Mouse (Mus musculus) midbrain, embryonic 12.5 days (tissue): ENCODE measurements at regions not wholly inside any gene's neighbourhood (a gene's known extent, or its start where the extent isn't known, plus 50 kb on each side); places are given as distances from the start of the nearest gene placed in this dataset.

Experiments used
- ATAC-seq: fragments of 200-750 bp; cut with Nextera tagmentation; 2 replicates; pipeline ENCODE4 v1.8.0; 2017; ENCODE audit warnings: low read depth, moderate TSS enrichment, moderate library complexity; ENCODE audit not compliant: low FRiP score
- H3K27ac ChIP-seq: fragments of 300-500 bp; sonication (generic); replicated peaks from 2 replicates; pipeline ENCODE4 v1.5.1; 2016; ENCODE audit warnings: mild to moderate bottlenecking
- H3K27me3 ChIP-seq: fragments of 300-500 bp; sonication (generic); 2 replicates; pipeline ENCODE4 v1.6.1; 2016; ENCODE audit warnings: mild to moderate bottlenecking
- H3K36me3 ChIP-seq: fragments of 300-500 bp; sonication (generic); 2 replicates; pipeline ENCODE4 v1.6.1; 2016
- H3K4me1 ChIP-seq: fragments of 300-500 bp; sonication (generic); 2 replicates; pipeline ENCODE4 v1.6.1; 2016
- H3K4me2 ChIP-seq: fragments of 300-500 bp; sonication (generic); replicated peaks from 2 replicates; pipeline ENCODE4 v1.6.1; 2016; ENCODE audit warnings: mild to moderate bottlenecking, moderate library complexity
- H3K4me3 ChIP-seq: fragments of 300-500 bp; sonication (generic); 2 replicates; pipeline ENCODE4 v1.5.1; 2016; ENCODE audit warnings: mild to moderate bottlenecking
- H3K9ac ChIP-seq: fragments of 300-500 bp; sonication (generic); replicated peaks from 2 replicates; pipeline ENCODE4 v1.6.1; 2016; ENCODE audit warnings: mild to moderate bottlenecking, moderate library complexity
- H3K9me3 ChIP-seq: fragments of 300-500 bp; sonication (generic); 2 replicates; pipeline ENCODE4 v1.6.1; 2016; ENCODE audit warnings: mild to moderate bottlenecking
- WGBS: fragments of 180-500 bp; shearing (Covaris S2); methylation state at CpG from one replicate; pipeline ENCODE4 v1.1.7; 2016; 5-methylcytosine and 5-hydroxymethylcytosine counted together

DNA sequence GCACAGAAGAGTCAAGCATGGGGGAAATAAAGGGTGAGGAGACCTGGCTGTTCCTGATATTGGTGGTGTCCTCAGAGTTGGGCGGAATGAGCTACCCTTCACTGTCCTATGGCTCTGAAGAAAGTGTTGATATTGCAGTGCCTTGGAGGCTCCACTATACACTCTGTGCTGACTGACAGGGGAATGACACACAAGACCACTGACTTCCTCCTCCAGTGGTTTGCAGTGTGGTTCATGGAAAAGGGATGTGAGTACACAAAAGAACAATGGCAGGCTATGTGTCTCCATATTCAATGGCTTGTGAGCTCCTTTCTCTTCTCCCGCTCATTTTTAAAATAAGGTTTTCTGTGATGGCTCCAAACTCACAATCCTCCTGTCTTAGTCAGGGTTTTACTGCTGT lies 117.8 kb downstream of the Amer2 start:
- no peak for ATAC-seq
- no peak overlapping the region for H3K4me2 ChIP-seq
- H3K4me1 ChIP-seq, result peaks cover 12% of the 10 kb centered on the region
- no peak overlapping the region for H3K9ac ChIP-seq
- no peak overlapping the region for H3K4me3 ChIP-seq
- no peaks in the 10 kb centered on the region for H3K36me3 ChIP-seq
- no peaks in the 10 kb centered on the region for H3K27me3 ChIP-seq
- no peak overlapping the region for H3K27ac ChIP-seq
- no peaks in the 10 kb centered on the region for H3K9me3 ChIP-seq
- 98% methylated on average over 2 of the region's 2 CpGs for WGBS

DNA sequence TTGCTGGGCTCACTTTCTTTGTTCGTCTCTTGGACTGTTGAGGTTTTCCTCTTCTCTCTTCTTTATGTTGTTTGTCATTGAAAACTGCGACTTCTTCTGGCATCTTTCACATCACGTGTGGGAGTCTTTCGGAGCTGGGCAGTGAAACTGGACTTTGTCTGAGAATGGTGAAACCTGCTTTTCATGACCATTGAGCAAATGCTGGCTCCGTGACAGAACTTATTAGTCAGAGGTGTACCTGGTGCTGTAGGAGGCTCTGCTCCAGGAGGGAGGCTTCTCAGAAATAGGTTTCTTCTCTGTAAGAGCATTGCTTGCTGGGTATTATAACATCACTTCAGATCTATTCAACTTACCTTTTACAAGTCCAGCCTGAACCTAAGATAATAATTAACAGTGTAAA lies 122.4 kb downstream of the Amer2 start:
- WGBS, result 91% methylated on average over 5 of the region's 5 CpGs
- H3K4me2 ChIP-seq, result no peak overlapping the region

DNA sequence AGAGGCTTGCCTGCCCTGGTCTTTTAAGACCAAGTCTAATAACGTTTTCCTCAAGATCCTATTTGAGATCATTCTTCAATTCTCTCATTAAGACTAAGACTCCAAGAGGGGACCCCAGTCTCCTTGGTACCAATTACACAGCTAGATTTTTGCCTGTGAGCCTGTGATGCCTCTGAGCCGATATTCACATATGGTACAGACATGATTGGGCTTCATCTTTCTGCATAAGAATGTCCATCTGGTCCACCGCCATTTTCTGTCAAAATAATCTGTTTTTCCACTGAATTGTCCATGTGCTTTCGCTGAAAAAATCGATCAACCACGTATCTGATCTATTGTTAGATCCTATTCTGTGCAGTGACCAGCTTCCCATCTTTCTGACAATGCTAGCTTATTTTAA lies 129.5 kb downstream of the Amer2 start:
- no peak overlapping the region for H3K4me2 ChIP-seq
- H3K27me3 ChIP-seq, result no peaks in the 10 kb centered on the region
- H3K27ac ChIP-seq, result no peak overlapping the region
- no peak for ATAC-seq
- no peaks in the 10 kb centered on the region for H3K36me3 ChIP-seq
- H3K4me3 ChIP-seq, result no peak overlapping the region
- no peaks in the 10 kb centered on the region for H3K9me3 ChIP-seq
- H3K9ac ChIP-seq, result no peak overlapping the region
- no peaks in the 10 kb centered on the region for H3K4me1 ChIP-seq
- WGBS, result 79% methylated on average over 6 of the region's 6 CpGs

More for the DNA sequence above, 122.4 kb downstream of the Amer2 start:
- no peaks in the 10 kb centered on the region for H3K36me3 ChIP-seq
- H3K27me3 ChIP-seq, result no peaks in the 10 kb centered on the region
- H3K9me3 ChIP-seq, result no peaks in the 10 kb centered on the region
- H3K27ac ChIP-seq, result no peak overlapping the region
- ATAC-seq, result no peak
- H3K4me1 ChIP-seq, result no peaks in the 10 kb centered on the region
- H3K9ac ChIP-seq, result no peak overlapping the region
- no peak overlapping the region for H3K4me3 ChIP-seq

DNA sequence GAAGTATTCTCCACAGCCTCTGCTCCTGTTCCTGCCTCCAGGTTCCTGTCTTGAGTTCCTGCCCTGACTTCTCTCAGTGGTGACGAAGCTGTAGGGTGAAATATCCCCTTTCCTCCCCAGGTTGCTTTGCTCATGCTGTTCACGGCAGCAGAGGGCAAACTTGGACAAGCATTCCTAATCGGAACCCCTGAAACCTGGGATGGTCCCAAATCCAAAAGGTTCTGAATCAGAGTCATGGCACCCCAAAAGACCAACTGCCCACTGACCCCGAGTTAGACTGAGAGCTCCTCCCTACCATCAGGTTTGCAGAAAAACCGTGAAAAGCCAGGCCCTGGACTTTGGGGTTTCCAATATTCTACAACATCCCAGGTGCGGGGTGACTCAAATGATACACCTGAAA lies 128.7 kb upstream of the Spata13 start:
- no peak overlapping the region for H3K4me3 ChIP-seq
- no peaks in the 10 kb centered on the region for H3K9me3 ChIP-seq
- H3K27ac ChIP-seq, result no peak overlapping the region
- no peaks in the 10 kb centered on the region for H3K27me3 ChIP-seq
- no peak overlapping the region for H3K4me2 ChIP-seq
- no peak overlapping the region for H3K9ac ChIP-seq
- 89% methylated on average over 6 of the region's 6 CpGs for WGBS
- ATAC-seq, result no peak
- H3K36me3 ChIP-seq, result no peaks in the 10 kb centered on the region
- H3K4me1 ChIP-seq, result no peaks in the 10 kb centered on the region

DNA sequence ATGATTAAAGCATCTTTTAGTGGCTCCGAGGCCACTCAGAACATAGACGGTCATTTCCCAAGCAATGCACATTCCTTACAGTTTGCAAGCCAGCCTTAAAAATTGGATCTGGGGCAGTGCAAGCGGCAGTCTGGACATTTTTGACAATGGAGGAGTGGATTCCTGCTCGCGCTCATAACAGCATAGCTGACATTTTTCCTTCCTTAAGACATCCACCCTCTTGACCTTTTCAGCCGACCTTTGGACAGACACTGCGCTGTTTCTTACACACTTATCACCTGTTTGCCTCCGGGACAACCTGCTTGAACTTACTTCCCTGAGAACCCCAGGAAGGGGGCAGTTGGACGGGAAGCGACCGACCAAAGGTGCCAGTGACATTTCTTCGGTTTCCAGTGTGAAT lies 127.5 kb upstream of the Spata13 start:
- Histone ChIP-seq H3K9ac (no peak overlapping the region), H3K27me3 (no peaks in the 10 kb centered on the region), H3K4me3 (no peak overlapping the region), H3K9me3 (no peaks in the 10 kb centered on the region), H3K4me1 (no peaks in the 10 kb centered on the region), H3K4me2 (no peak overlapping the region), H3K36me3 (no peaks in the 10 kb centered on the region), H3K27ac (no peak overlapping the region)
- no peak for ATAC-seq
- WGBS, result 79% methylated on average over 12 of the region's 12 CpGs

DNA sequence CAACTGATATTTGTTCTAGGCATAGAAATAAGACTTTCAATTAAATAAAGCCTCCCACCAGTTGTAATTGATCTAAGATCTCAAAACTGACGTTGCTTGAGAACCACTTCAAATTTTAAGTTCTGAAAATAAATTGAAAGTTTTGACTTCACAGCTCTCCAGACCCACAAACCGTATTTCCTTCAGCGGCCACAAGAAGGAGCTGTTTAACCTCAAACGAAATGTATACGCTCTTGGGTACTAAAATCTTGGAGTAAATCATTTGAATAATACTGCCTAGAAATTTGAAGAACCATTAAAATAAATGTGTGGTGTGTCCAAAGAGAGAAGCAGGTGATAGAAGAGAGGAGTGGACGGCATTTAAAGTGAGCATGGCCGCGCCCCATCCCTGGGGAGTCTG lies 120.2 kb upstream of the Spata13 start:
- Histone ChIP-seq H3K9me3 (no peaks in the 10 kb centered on the region), H3K27ac (no peak overlapping the region), H3K4me1 (no peaks in the 10 kb centered on the region), H3K4me3 (no peak overlapping the region), H3K4me2 (no peak overlapping the region), H3K9ac (no peak overlapping the region), H3K27me3 (no peaks in the 10 kb centered on the region), H3K36me3 (no peaks in the 10 kb centered on the region)
- no peak for ATAC-seq
- 29% methylated on average over 8 of the region's 8 CpGs for WGBS

DNA sequence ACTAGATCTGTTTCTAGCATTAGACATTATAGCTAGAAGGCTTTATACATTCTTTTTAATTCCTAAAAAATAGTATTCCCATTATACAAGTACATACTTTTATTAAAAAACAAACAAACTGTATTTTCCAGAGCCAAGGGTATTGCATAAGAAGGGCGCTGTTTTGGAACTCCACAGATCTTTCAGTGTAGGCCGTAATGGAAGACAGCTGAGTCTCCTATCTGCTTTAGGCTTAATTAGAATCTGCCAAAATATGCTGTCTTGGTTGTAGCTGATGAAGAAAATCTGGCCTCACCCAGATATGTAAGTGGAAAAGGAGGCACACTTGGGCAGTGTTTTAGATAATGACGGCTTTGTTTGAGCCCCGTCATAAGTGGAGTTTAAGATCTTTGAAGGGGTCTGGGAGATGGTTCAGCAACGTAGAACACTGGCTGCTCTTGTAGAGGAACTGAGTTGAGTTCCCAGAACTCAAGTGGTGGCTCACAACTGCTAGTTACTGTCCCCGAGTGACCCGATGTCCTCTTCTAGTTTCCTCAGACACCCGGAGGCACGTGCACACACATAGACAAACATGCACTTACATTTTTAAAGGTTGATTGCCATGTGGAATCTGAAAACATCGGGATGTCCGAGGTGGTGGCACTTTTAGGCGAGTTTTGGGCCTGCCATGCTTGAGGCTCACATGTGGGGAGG lies 118.6 kb upstream of the Spata13 start:
- no peak overlapping the region for H3K9ac ChIP-seq
- WGBS, result 89% methylated on average over 12 of the region's 12 CpGs
- H3K4me3 ChIP-seq, result no peak overlapping the region
- H3K4me2 ChIP-seq, result no peak overlapping the region
- no peak for ATAC-seq
- H3K27ac ChIP-seq, result no peak overlapping the region
- H3K27me3 ChIP-seq, result no peaks in the 10 kb centered on the region
- no peaks in the 10 kb centered on the region for H3K9me3 ChIP-seq
- no peaks in the 10 kb centered on the region for H3K36me3 ChIP-seq
- H3K4me1 ChIP-seq, result no peaks in the 10 kb centered on the region

DNA sequence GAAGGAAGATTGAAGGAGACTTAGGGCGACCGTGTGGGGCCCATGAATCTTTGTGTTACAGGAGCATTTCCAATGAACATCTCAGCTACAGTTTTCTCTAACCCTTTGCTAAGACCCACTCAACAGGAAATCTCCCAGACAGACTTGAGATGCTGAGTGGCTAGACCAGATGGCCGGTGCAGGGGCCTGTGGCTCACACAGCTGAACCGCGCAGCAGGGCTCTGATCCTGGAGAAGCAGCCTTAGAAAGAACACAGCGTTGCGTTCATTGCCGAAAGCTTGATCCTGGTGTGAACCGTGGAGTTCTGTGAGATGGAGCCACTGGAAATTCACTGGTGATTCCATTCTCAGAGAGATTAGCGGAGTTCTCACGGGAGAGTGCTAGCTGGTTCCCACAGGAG lies 115.9 kb upstream of the Spata13 start:
- no peak for ATAC-seq
- Histone ChIP-seq H3K36me3 (no peaks in the 10 kb centered on the region), H3K4me1 (no peaks in the 10 kb centered on the region), H3K27me3 (no peaks in the 10 kb centered on the region), H3K27ac (no peak overlapping the region), H3K9ac (no peak overlapping the region), H3K9me3 (no peaks in the 10 kb centered on the region), H3K4me2 (no peak overlapping the region), H3K4me3 (no peak overlapping the region)
- WGBS, result 94% methylated on average over 11 of the region's 11 CpGs

DNA sequence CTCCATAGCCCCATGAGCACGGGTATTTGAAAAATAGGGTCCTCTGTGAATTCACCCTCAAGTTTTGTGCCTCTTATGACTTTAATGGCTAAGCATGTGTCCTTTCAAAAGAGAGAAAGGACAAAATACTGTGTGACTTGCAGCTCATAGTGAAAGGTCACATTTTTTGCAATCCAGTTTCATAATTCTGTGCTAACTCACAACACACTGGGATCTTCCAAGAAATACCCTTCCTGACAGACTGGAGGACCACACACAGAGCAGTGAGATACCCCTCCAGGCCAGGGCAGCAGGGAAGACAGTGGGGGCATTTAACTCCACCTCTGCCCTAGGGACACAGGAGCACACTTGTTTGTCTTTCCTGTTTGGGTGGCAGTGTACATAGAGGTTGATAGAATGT lies 110.8 kb upstream of the Spata13 start:
- H3K9ac ChIP-seq, result no peak overlapping the region
- no peak overlapping the region for H3K27ac ChIP-seq
- H3K36me3 ChIP-seq, result no peaks in the 10 kb centered on the region
- WGBS, result 64% methylated on average over 1 of the region's 1 CpGs
- no peak overlapping the region for H3K4me3 ChIP-seq
- H3K4me2 ChIP-seq, result no peak overlapping the region
- no peaks in the 10 kb centered on the region for H3K9me3 ChIP-seq
- no peak for ATAC-seq
- no peaks in the 10 kb centered on the region for H3K27me3 ChIP-seq
- 0 out of 2 replicates have a peak, but pooled peaks cover 3% of the 10 kb centered on the region for H3K4me1 ChIP-seq

DNA sequence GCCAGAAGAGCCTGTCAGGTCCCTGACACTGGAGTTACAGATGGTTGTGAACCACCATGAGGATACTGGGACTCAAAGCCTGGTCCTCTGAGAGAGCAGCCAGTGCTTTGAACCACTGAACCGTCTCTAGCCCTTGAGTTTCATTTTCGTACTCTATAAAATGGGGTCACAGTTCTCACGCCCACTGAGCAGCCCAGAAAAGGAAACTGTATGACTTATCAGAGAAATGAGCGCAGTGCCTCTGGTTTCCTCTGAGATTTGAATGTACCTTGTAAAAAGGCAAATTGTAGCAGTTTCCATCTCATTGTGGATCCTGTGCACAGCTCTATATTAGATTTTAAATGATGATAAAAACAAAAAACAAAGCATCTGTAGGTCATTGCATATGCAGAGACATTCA lies 108.9 kb upstream of the Spata13 start:
- WGBS, result 82% methylated on average over 4 of the region's 4 CpGs
- H3K27ac ChIP-seq, result no peak overlapping the region
- peaks cover 13% of the 10 kb centered on the region for H3K4me1 ChIP-seq
- no peak for ATAC-seq
- H3K9me3 ChIP-seq, result no peaks in the 10 kb centered on the region
- H3K4me2 ChIP-seq, result no peak overlapping the region
- no peak overlapping the region for H3K9ac ChIP-seq
- H3K4me3 ChIP-seq, result no peak overlapping the region
- H3K36me3 ChIP-seq, result no peaks in the 10 kb centered on the region
- H3K27me3 ChIP-seq, result no peaks in the 10 kb centered on the region

DNA sequence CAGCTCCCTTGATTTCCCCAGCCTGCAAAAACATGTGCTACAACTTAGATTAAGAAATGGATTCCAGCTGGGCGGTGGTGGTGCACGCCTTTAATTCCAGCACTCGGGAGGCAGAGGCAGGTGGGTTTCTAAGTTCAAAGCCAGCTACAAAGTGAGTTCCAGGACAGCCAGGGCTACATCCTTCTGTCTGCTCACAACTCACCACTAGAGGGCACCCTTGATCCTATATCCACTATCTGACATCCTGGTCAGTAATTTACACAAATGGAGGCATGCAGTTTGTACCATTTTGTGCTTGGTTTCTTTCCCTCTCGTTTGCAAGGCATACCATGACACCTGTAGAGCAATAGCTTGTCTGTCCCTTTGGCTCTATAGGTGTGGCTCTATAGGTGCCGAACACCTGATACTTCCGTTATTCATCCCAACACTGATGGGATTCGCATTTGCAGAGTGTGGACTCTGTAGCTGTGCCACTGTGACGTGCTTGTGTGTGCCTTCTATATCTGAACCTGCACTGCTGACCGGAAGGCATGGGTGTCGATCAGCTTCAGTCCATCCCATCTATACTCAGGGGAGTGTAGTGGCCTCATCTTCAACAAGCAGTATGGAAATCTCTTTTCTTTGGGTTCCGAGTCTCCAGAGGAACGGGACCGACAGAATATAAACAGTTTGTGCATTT lies 108.4 kb upstream of the Spata13 start:
- peaks cover 19% of the 10 kb centered on the region for H3K4me1 ChIP-seq
- H3K27ac ChIP-seq, result no peak overlapping the region
- no peaks in the 10 kb centered on the region for H3K27me3 ChIP-seq
- 73% methylated on average over 13 of the region's 13 CpGs for WGBS
- H3K36me3 ChIP-seq, result no peaks in the 10 kb centered on the region
- H3K9me3 ChIP-seq, result no peaks in the 10 kb centered on the region
- ATAC-seq, result peak; percentile 47; the same call in 1 of the 2 replicates
- H3K4me2 ChIP-seq, result no peak overlapping the region
- H3K4me3 ChIP-seq, result no peak overlapping the region
- H3K9ac ChIP-seq, result no peak overlapping the region

DNA sequence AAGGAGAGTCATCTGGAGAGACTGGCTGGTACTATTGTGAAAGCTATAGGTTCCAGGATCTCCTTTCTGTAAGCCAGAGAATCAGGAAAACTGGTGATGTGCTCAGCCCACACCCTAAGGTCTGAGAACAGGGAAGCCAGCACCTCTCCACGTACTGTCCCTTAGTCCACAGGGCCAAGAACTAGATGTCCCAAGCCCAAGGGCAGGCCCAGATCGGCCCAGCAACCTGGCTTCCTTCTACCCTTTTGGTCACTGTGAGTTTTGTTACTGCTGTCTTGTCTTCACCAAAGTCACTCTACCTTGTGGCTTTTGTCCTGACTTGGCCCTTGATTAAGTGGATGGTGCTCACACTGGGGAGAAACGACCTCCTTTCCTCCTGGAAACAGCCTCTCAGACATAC lies 107.8 kb upstream of the Spata13 start:
- WGBS, result 79% methylated on average over 3 of the region's 3 CpGs
- Histone ChIP-seq H3K9me3 (no peaks in the 10 kb centered on the region), H3K4me2 (no peak overlapping the region), H3K4me1 (peaks cover 22% of the 10 kb centered on the region), H3K27ac (no peak overlapping the region), H3K4me3 (no peak overlapping the region), H3K36me3 (no peaks in the 10 kb centered on the region), H3K9ac (no peak overlapping the region), H3K27me3 (no peaks in the 10 kb centered on the region)
- ATAC-seq, result no peak

DNA sequence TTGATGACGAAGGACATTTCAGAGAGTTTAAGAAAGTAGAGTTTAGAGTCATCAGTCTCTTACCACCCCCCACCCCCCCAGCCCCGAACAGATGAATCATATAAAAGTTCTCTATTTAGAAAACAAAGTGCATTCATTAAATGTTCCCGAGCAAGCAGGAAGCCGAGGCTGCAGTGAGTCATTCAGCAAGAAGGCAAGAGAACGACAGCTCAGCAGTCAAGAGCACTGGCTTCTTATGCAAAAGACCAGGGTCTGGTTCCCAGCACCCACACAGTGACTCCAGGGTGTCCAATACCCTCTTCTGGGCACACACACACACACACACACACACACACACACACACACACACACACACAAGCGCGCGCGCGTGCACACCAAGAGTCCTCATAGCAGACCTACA lies 107.0 kb upstream of the Spata13 start:
- H3K27me3 ChIP-seq, result no peaks in the 10 kb centered on the region
- no peaks in the 10 kb centered on the region for H3K36me3 ChIP-seq
- no peak overlapping the region for H3K4me2 ChIP-seq
- peaks cover 24% of the 10 kb centered on the region for H3K4me1 ChIP-seq
- 85% methylated on average over 10 of the region's 10 CpGs for WGBS
- no peak overlapping the region for H3K27ac ChIP-seq
- H3K9ac ChIP-seq, result no peak overlapping the region
- H3K4me3 ChIP-seq, result no peak overlapping the region
- no peak for ATAC-seq
- H3K9me3 ChIP-seq, result no peaks in the 10 kb centered on the region
